Mouse (Mus musculus) heart, embryonic 14.5 days (tissue): ENCODE results near the gene Tspan9. TPM values are rescaled to one million over a fixed set of nuclear protein-coding genes. Genes with fewer than 3 reads are reported as not detected.

Experiments used
- ATAC-seq: fragments of 200-750 bp; cut with Nextera tagmentation; 2 replicates; pipeline ENCODE4 v1.8.0; 2017; ENCODE audit warnings: low read depth, moderate TSS enrichment; ENCODE audit not compliant: insufficient number of reproducible peaks, insufficient read depth, low FRiP score
- H3K27ac ChIP-seq, 2 experiments: fragments of 200-500 bp in 1 of 2; fragments of 300-500 bp in 1 of 2; sonication (generic) in 1 of 2; replicated peaks in 1 of 2; 2 replicates each; pipeline ENCODE4 v1.5.1; 2012 to 2014; ENCODE audit warnings: low read depth in 2 of 2, low read length in 2 of 2, control low read depth in 1 of 2, mild to moderate bottlenecking in 1 of 2, mixed read lengths in 1 of 2; ENCODE audit not compliant: control insufficient read depth in 1 of 2, insufficient read depth in 1 of 2
- H3K27me3 ChIP-seq: fragments of 300-500 bp; sonication (generic); 2 replicates; pipeline ENCODE4 v1.6.1; 2014; ENCODE audit warnings: mild to moderate bottlenecking, low read length, control low read depth; ENCODE audit not compliant: control insufficient read depth, insufficient read depth
- H3K36me3 ChIP-seq: fragments of 300-500 bp; sonication (generic); 2 replicates; pipeline ENCODE4 v1.6.1; 2014; ENCODE audit warnings: mild to moderate bottlenecking, control low read depth, low read length, mixed read lengths; ENCODE audit not compliant: control insufficient read depth, insufficient read depth
- H3K4me1 ChIP-seq, 2 experiments: fragments of 200-500 bp in 1 of 2; fragments of 300-500 bp in 1 of 2; sonication (generic) in 1 of 2; 2 replicates each; pipeline ENCODE4 v1.6.1; 2012 to 2014; ENCODE audit warnings: low read length in 2 of 2, control low read depth in 1 of 2, mixed read lengths in 1 of 2; ENCODE audit not compliant: control insufficient read depth in 2 of 2, insufficient read depth in 2 of 2
- H3K4me2 ChIP-seq: fragments of 300-500 bp; sonication (generic); 2 replicates; pipeline ENCODE4 v1.6.1; 2014; ENCODE audit warnings: mild to moderate bottlenecking, low read length
- H3K4me3 ChIP-seq, 2 experiments: fragments of 200-500 bp in 1 of 2; fragments of 300-500 bp in 1 of 2; sonication (generic) in 1 of 2; 2 replicates each; pipeline ENCODE4 v1.5.1; 2012 to 2014; ENCODE audit warnings: low read length in 2 of 2, mild to moderate bottlenecking in 2 of 2, control low read depth in 1 of 2, low read depth in 1 of 2, moderate library complexity in 1 of 2; ENCODE audit not compliant: control insufficient read depth in 1 of 2, insufficient read depth in 1 of 2
- H3K9ac ChIP-seq: fragments of 300-500 bp; sonication (generic); 2 replicates; pipeline ENCODE4 v1.6.1; 2014; ENCODE audit warnings: mild to moderate bottlenecking, low read length
- H3K9me3 ChIP-seq: fragments of 300-500 bp; sonication (generic); 2 replicates; pipeline ENCODE4 v1.6.1; 2016; ENCODE audit warnings: low read length, control low read depth; ENCODE audit not compliant: control insufficient read depth
- WGBS: fragments of 180-500 bp; shearing (Covaris S2); extraction: QIAGEN DNeasy Blood & Tissue Kit; methylation state at CpG from one replicate; pipeline ENCODE4 v1.1.7; 2014; 5-methylcytosine and 5-hydroxymethylcytosine counted together
- polyA plus RNA-seq: library from polyadenylated mRNA; unstranded; fragments of >200 nt; fragmentation: Nextera tagmentation; extraction: Ambion mirVana; gene quantifications from 2 replicates; pipeline ENCODE4 v1.2.1, GENCODE M21; 2014

The Tspan9 gene
- polyA plus RNA-seq, 1 experiment from 2014 or later, result 143 TPM

DNA sequence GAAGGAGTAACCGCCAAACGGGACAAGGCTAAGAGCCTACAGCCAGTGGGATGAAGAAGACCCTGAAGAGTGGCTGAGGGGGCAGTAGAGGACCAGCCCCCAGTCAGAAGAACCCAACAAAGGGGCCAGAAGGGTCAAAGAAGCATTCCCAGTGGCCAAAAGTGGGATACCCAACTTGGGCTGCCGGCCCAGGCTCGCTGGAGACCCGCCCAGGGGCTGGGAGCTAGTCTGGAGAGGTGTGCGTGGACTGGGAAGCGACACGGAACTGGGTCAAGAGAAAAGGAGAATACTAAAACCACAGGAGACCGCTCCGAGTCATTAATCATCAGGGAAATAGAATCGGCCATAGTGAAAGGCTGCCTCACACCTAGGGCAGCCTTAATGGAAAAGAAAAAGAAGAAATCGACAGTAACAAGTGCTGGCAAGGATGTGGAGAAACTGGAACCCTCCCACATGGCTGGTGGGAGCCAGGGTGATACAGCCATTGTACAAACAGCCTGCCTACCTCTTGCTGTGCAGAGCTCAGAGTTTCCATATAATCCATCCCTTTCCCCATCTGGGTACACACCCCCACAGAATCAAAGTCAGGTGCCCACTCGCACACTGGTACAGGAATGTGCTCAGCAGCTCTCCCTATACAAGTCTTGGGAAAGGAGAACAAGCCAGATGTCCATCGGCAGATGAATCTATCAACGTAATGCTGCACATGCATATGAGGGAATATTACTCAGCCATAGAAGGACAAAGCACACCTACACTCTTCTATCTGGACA is 49.4 kb downstream of the Tspan9 start:
- H3K4me2 ChIP-seq, result no peak overlapping the region
- H3K9me3 ChIP-seq, result no peaks in the 10 kb centered on the region
- H3K36me3 ChIP-seq, result no peaks in the 10 kb centered on the region
- peaks cover 55 to 72% of the 10 kb centered on the region in 2 experiments for H3K4me1 ChIP-seq
- 81% methylated on average over 15 of the region's 15 CpGs for WGBS
- H3K27me3 ChIP-seq, result no peaks in the 10 kb centered on the region
- peak overlapping the region; percentile 57; the same call in 1 of the 2 replicates for H3K9ac ChIP-seq
- ATAC-seq, result no peak
- H3K27ac ChIP-seq, result peak overlapping the region; percentile 28 to 86; a peak in 2 of 4 replicates
- no peak overlapping the region for H3K4me3 ChIP-seq

DNA sequence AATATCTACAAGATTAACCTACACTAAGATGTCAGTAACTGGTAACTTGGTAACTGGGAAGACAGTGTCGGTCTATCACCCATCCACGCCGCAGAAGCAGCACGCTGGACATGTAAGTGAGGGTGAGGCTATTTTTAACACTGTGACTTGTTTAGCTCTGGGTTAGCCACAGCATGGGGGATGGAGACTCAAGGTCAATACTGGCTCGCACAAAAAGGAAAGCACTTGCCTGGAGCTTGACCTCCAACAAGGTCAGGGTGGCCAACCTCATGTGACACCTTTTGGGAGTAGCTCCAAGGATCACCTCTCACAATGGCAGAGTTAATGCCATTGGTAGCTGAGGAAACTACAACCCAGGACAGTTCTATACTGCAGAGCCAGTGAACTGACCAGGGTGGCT is 50.8 kb downstream of the Tspan9 start:
- Histone ChIP-seq H3K4me1 (peaks cover 61 to 81% of the 10 kb centered on the region in 2 experiments), H3K9me3 (no peaks in the 10 kb centered on the region), H3K27ac (peak overlapping the region; percentile 74 to 86), H3K36me3 (no peaks in the 10 kb centered on the region), H3K27me3 (no peaks in the 10 kb centered on the region), H3K4me2 (no peak overlapping the region), H3K9ac (peak overlapping the region; percentile 57; the same call in 1 of the 2 replicates), H3K4me3 (no peak overlapping the region)
- WGBS, result 21% methylated on average over 5 of the region's 5 CpGs
- ATAC-seq, result 0 out of 2 replicates have a peak, but pooled peaks have one; percentile 15

- ATAC-seq, result no peak
- Histone ChIP-seq H3K4me3 (no peak overlapping the region), H3K27ac (peak overlapping the region; percentile 74 to 86), H3K27me3 (no peaks in the 10 kb centered on the region), H3K36me3 (no peaks in the 10 kb centered on the region), H3K9me3 (no peaks in the 10 kb centered on the region), H3K4me2 (no peak overlapping the region), H3K4me1 (peaks cover 61 to 81% of the 10 kb centered on the region in 2 experiments), H3K9ac (peak overlapping the region; percentile 52; the same call in 1 of the 2 replicates)
- 73% methylated on average over 4 of the region's 4 CpGs for WGBS
Observed at GRCm38 (mm10) chr6:128091833-128092166, 51.6 kb downstream of the Tspan9 start.

DNA sequence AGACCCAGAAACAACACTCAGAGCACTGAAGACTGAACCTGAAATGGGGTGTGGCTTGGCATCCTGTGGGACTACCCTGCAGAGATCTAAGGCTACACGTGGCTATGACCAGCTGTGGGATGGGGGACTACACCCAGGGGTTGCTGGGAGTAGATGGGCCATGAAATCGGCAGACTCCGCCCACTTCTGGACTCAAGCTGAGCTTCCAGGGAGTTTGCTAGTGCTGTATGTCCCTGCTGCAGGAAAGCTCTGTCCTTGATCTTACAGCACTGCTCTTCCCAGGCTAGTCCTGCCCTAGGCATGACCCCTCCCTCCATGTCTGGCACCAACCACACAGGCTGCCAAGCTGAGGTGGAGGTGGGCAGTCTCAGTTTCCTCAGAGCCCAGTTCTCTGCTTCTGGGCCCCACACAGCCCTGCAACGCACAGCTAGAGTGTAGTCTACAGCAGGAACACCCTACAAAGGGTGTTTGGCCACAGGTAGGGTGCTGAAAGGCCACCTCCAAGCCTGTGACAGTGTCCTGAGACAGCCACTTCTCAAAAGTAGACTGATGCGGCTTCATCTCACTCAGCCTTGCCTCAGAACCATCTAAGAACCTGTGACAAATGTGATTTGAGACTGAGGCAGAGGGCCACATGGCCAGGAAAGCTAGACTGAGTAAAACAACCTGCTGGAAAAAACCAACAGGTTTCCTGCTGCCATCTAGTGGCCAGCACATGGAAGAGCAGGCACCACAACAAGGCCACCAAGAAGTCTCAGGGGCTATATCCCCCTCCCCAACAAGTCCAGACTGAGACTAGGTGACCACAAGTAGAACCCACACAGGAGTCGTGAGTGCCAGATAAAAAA is 52.2 kb downstream of the Tspan9 start:
- Histone ChIP-seq H3K4me2 (no peak overlapping the region), H3K27ac (peak overlapping the region; percentile 74 to 86), H3K9ac (peak overlapping the region; percentile 52; the same call in 1 of the 2 replicates), H3K4me3 (no peak overlapping the region), H3K4me1 (peaks cover 57 to 76% of the 10 kb centered on the region in 2 experiments), H3K36me3 (no peaks in the 10 kb centered on the region), H3K9me3 (no peaks in the 10 kb centered on the region), H3K27me3 (no peaks in the 10 kb centered on the region)
- no peak for ATAC-seq
- WGBS, result 19% methylated on average over 6 of the region's 6 CpGs

GRCm38 (mm10) chr6:128089770-128090702 is 53.4 kb downstream of the Tspan9 start:
- H3K27me3 ChIP-seq, result no peaks in the 10 kb centered on the region
- 70% methylated on average over 13 of the region's 13 CpGs for WGBS
- ATAC-seq, result no peak; the same call in 1 of the 2 replicates
- H3K9me3 ChIP-seq, result no peaks in the 10 kb centered on the region
- peaks cover 51 to 65% of the 10 kb centered on the region in 2 experiments for H3K4me1 ChIP-seq
- H3K9ac ChIP-seq, result peak overlapping the region; percentile 34; the same call in 1 of the 2 replicates
- peak overlapping the region; percentile 43 to 63 for H3K27ac ChIP-seq
- no peak overlapping the region for H3K4me2 ChIP-seq
- H3K4me3 ChIP-seq, result no peak overlapping the region
- peaks cover 1% of the 10 kb centered on the region; the same call in 1 of the 2 replicates for H3K36me3 ChIP-seq

DNA sequence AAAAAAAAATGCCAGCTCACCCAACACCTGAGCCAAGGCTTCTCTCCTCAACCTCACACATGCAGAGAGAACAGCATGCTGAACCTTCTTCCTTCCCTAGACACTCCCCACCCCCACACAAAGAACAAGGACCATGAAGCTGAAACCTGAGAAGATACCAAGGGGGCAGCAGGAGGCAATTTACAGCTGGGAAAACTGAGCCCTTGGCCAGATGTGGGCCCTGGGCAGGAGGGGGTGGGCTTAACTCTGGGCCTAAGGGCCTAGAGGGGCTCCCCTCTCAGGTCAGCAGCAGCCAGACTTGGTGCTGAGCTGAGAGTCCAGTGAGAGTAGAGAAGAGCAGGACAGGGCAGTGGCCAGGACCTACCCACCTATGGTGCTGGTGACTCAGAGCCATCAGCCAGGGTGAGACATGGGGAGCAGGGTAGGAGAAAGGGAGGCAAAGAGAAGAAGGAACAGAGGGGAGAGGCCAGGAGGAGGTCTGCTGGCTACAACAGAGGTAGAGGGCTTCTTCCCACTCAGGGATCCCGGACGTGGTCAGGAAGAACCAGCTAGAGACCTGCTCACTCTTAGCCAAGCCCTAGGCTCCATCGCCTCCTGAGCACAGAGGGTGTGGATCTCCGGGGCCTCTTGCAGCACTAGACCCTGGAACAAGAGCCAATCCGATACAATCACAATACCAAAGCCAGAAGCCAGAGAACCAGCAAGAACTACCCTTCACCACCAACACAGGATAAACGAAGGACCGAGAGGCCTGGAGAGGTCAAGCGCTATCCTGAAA is 54.5 kb downstream of the Tspan9 start:
- peaks cover 51 to 61% of the 10 kb centered on the region in 2 experiments for H3K4me1 ChIP-seq
- no peak overlapping the region for H3K4me3 ChIP-seq
- no peaks in the 10 kb centered on the region for H3K27me3 ChIP-seq
- ATAC-seq, result no peak
- 64% methylated on average over 8 of the region's 8 CpGs for WGBS
- peak overlapping the region; percentile 39 for H3K9ac ChIP-seq
- H3K36me3 ChIP-seq, result peaks cover 5% of the 10 kb centered on the region; the same call in 1 of the 2 replicates
- peak overlapping the region; percentile 53 to 63; a peak in 3 of 4 replicates for H3K27ac ChIP-seq
- H3K9me3 ChIP-seq, result no peaks in the 10 kb centered on the region
- no peak overlapping the region for H3K4me2 ChIP-seq
